In the genomic region with DNA sequence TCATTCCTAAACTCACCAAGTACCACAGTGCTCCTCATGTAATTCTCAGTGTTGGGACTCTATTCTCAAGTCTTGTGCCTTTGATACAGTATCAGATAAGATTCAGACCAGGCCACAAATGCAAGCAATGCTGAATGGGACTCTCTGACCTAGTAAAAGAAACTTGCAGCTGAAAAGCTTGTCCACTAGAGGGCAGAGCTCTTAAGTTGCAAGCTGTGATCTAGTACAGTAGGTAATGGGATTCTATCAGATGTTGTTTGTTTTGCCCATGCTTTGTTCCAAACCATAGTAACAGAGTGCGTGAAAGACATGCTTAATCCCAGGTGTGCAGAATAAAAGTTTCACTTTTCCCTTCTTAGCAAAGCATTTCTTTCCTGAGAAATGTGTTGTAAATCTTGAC, we compare ENCODE assay signal across 9 mouse cellular contexts.
DNase-seq lines count a peak whose midpoint lies in the region; ATAC-seq and TF ChIP-seq lines count a peak whose summit lies in the region.
"Had no signal": no experiment of that assay in that cellular context is flagged by ENCODE, and none has a peak within 500 bp of the region (broad histone marks: within the 10 kb centered on the region; RNA-seq: fewer than 3 reads in every experiment).

No protein-coding gene starts in this region.

- H3K9ac ChIP-seq in heart, adult 2 months (ENCODE audit: low read depth, low read length): no peak overlapping the region
- no peak overlapping the region for H3K9ac ChIP-seq in heart, embryonic 11.5 days (ENCODE audit: low read depth, low read length)

- no peaks in the 10 kb centered on the region for H3K9me3 ChIP-seq in heart, embryonic 11.5 days (replicated peaks; ENCODE audit: control insufficient read depth, low read length)

- no peak overlapping the region for H3K27ac ChIP-seq in heart, adult 2 months
- no peak overlapping the region for H3K27ac ChIP-seq in heart, embryonic 11.5 days (ENCODE audit: low read depth, low read length)

- no peak for TF ChIP-seq POLR2A in heart, adult 2 months (IDR thresholded peaks at IDR 0.05; ENCODE audit: insufficient read depth, low read depth, low read length)

- peak; percentile 80 for TF ChIP-seq CTCF in heart, adult 2 months (IDR thresholded peaks at IDR 0.05)

- intact Hi-C loops in heart, adult 2 months (cut with DNase I): loop anchor here (2.0 to 10.0 kb wide), 3 partner anchors 243 to 1040 kb away; no protein-coding TSS in a partner anchor

- no peak for DNase-seq in heart, adult 2 months
- DNase-seq in heart, adult 8-10 months (ENCODE audit: low spot score): no peak
- DNase-seq in right cerebral cortex, adult 2 months (ENCODE audit: low spot score in 2 of 2): peak; percentile 23 to 43
- no peak for DNase-seq in right cerebral cortex, postnatal 25 days
- peak; percentile 12 to 51 for DNase-seq in cerebellum, postnatal 25 days
- DNase-seq in layer of hippocampus, postnatal 10 days (ENCODE audit: low spot score in 2 of 2): peak; percentile 14 to 23
- peak; percentile 34 for DNase-seq in telencephalon, adult 2 months (ENCODE audit: low read depth, low spot score)

- H3K4me1 ChIP-seq in heart, adult 2 months (ENCODE audit: control insufficient read depth, insufficient read depth, low read length): no peaks in the 10 kb centered on the region
- no peaks in the 10 kb centered on the region for H3K4me1 ChIP-seq in heart, embryonic 11.5 days (ENCODE audit: control insufficient read depth, insufficient read depth, low read length)

- H3K4me2 ChIP-seq in heart, embryonic 11.5 days: no peak overlapping the region

- no peaks in the 10 kb centered on the region for H3K36me3 ChIP-seq in heart, adult 2 months (ENCODE audit: control insufficient read depth, insufficient read depth, low read length)
- no peaks in the 10 kb centered on the region for H3K36me3 ChIP-seq in heart, embryonic 11.5 days (ENCODE audit: control insufficient read depth, insufficient read depth, low read length)

- no peak for ATAC-seq in heart, embryonic 11.5 days (replicated peaks; ENCODE audit: insufficient number of reproducible peaks, low FRiP score, low TSS enrichment)

- WGBS in heart, adult 2 months: 47% methylated on average over 1 of the region's 1 CpGs
- WGBS in heart, embryonic 11.5 days (ENCODE audit: insufficient replicate concordance): 40% methylated on average over 1 of the region's 1 CpGs

- no peaks in the 10 kb centered on the region for H3K27me3 ChIP-seq in heart, adult 2 months (ENCODE audit: control insufficient read depth, insufficient read depth, low read length)
- H3K27me3 ChIP-seq in heart, embryonic 11.5 days (ENCODE audit: control insufficient read depth, insufficient read depth, low read length): no peaks in the 10 kb centered on the region

- no peaks in the 10 kb centered on the region for H3K79me2 ChIP-seq in heart, adult 2 months (replicated peaks; ENCODE audit: control insufficient read depth, insufficient read depth, low read length)

- H3K4me3 ChIP-seq in heart, adult 2 months: no peak overlapping the region
- no peak overlapping the region for H3K4me3 ChIP-seq in heart, embryonic 11.5 days (ENCODE audit: low read depth, low read length)
- H3K4me3 ChIP-seq: myocyte had no signal

- TF ChIP-seq EP300 in heart, adult 2 months (IDR thresholded peaks at IDR 0.05; ENCODE audit: insufficient read depth, low read depth, low read length): no peak

Comparison
In these comparisons a context has a peak if more than half of its experiments do, and no peak if none do; other contexts are left out.
1. DNase-seq: peak in right cerebral cortex, adult 2 months (2 of 2), cerebellum, postnatal 25 days (2 of 2), layer of hippocampus, postnatal 10 days (2 of 2) and telencephalon, adult 2 months (single experiment); none in heart, adult 2 months (0 of 2), heart, adult 8-10 months (single experiment) and right cerebral cortex, postnatal 25 days (single experiment).